ENCODE assay signal across 8 mouse cellular contexts in genomic region chr19:53066934-53067333, GRCm38 (mm10). TPM values are rescaled to one million over a fixed set of nuclear protein-coding genes. Genes with fewer than 3 reads are reported as not detected.
A peak's percentile ranks its signal among the peaks of the same experiment; 100 is the strongest.
DNase-seq lines count a peak whose midpoint lies in the region; ATAC-seq and TF ChIP-seq lines count a peak whose summit lies in the region.

No protein-coding gene starts in this region.

- WGBS in embryonic facial prominence, embryonic 13.5 days: 32% methylated on average over 10 of the region's 10 CpGs
- WGBS in limb, embryonic 15.5 days: 27% methylated on average over 10 of the region's 10 CpGs
- WGBS in forebrain, embryonic 15.5 days: 66% methylated on average over 10 of the region's 10 CpGs

- no peak for DNase-seq in ES-E14 (ENCODE audit: low read depth, low spot score)
- peak; percentile 61 for DNase-seq in heart, postnatal 25 days (ENCODE audit: low spot score)
- DNase-seq in frontal cortex, adult 2 months (ENCODE audit: extremely low spot score in 1 of 2, low spot score in 1 of 2): no peak
- DNase-seq in spleen, postnatal 10 days (ENCODE audit: low spot score in 2 of 2): no peak
- DNase-seq in ovary, postnatal 36 days (ENCODE audit: low spot score): no peak

- no peaks in the 10 kb centered on the region for H3K27me3 ChIP-seq in embryonic facial prominence, embryonic 13.5 days
- no peaks in the 10 kb centered on the region for H3K27me3 ChIP-seq in limb, embryonic 15.5 days
- H3K27me3 ChIP-seq in forebrain, embryonic 15.5 days: no peaks in the 10 kb centered on the region

- no peak overlapping the region; the same call in 1 of the 2 replicates for H3K9ac ChIP-seq in ES-E14 (ENCODE audit: insufficient read depth, low read depth, low read length, poor library complexity, severe bottlenecking)
- H3K9ac ChIP-seq in embryonic facial prominence, embryonic 13.5 days: no peak overlapping the region
- no peak overlapping the region for H3K9ac ChIP-seq in limb, embryonic 15.5 days
- no peak overlapping the region for H3K9ac ChIP-seq in forebrain, embryonic 15.5 days (replicated peaks)

- intact Hi-C loops in heart, postnatal 25 days (cut with DNase I): no loop called here

- H3K27ac ChIP-seq in ES-E14 (ENCODE audit: insufficient read depth, low read depth, low read length, poor library complexity, severe bottlenecking): no peak overlapping the region
- no peak overlapping the region for H3K27ac ChIP-seq in embryonic facial prominence, embryonic 13.5 days
- peak overlapping the region; percentile 59; the same call in 1 of the 2 replicates for H3K27ac ChIP-seq in limb, embryonic 15.5 days
- no peak overlapping the region for H3K27ac ChIP-seq in forebrain, embryonic 15.5 days (replicated peaks)

- H3K4me1 ChIP-seq in ES-E14 (ENCODE audit: control insufficient read depth in 2 of 2, insufficient read depth in 2 of 2, low read length in 2 of 2, poor library complexity in 1 of 2): peaks cover 3 to 16% of the 10 kb centered on the region in 2 experiments; a peak in 3 of 4 replicates
- H3K4me1 ChIP-seq in embryonic facial prominence, embryonic 13.5 days: peaks cover 37% of the 10 kb centered on the region
- peaks cover 37% of the 10 kb centered on the region for H3K4me1 ChIP-seq in limb, embryonic 15.5 days
- H3K4me1 ChIP-seq in forebrain, embryonic 15.5 days: peaks cover 6% of the 10 kb centered on the region

- H3K36me3 ChIP-seq in ES-E14 (ENCODE audit: control insufficient read depth, insufficient read depth, low read length, poor library complexity, severe bottlenecking): no peaks in the 10 kb centered on the region
- H3K36me3 ChIP-seq in embryonic facial prominence, embryonic 13.5 days: no peaks in the 10 kb centered on the region
- no peaks in the 10 kb centered on the region for H3K36me3 ChIP-seq in limb, embryonic 15.5 days
- H3K36me3 ChIP-seq in forebrain, embryonic 15.5 days: no peaks in the 10 kb centered on the region

- peak overlapping the region; percentile 22; the same call in 1 of the 2 replicates for H3K4me2 ChIP-seq in embryonic facial prominence, embryonic 13.5 days
- H3K4me2 ChIP-seq in limb, embryonic 15.5 days: peak overlapping the region; percentile 15
- no peak overlapping the region for H3K4me2 ChIP-seq in forebrain, embryonic 15.5 days (replicated peaks)

- no peaks in the 10 kb centered on the region for H3K9me3 ChIP-seq in ES-E14 (ENCODE audit: control insufficient read depth, insufficient read depth, low read depth, low read length)
- H3K9me3 ChIP-seq in embryonic facial prominence, embryonic 13.5 days: no peaks in the 10 kb centered on the region
- H3K9me3 ChIP-seq in limb, embryonic 15.5 days: no peaks in the 10 kb centered on the region
- H3K9me3 ChIP-seq in forebrain, embryonic 15.5 days: no peaks in the 10 kb centered on the region

- ATAC-seq in embryonic facial prominence, embryonic 13.5 days (ENCODE audit: insufficient number of reproducible peaks, insufficient read depth, low FRiP score, low TSS enrichment, low read depth): no peak
- peak; percentile 71 for ATAC-seq in limb, embryonic 15.5 days (ENCODE audit: insufficient number of reproducible peaks, low FRiP score, low TSS enrichment, low read depth)
- ATAC-seq in forebrain, embryonic 15.5 days (replicated peaks): no peak

- in situ Hi-C loops in ES-E14 (cut with MboI; ENCODE audit: low sequenced_read_pairs in 2 of 2, unreplicated experiment in 2 of 2): no loop called here

- peak overlapping the region; percentile 31 to 32; a peak in 3 of 4 replicates for H3K4me3 ChIP-seq in ES-E14 (ENCODE audit: insufficient read depth in 1 of 2, low read depth in 1 of 2, low read length in 2 of 2, poor library complexity in 1 of 2, severe bottlenecking in 1 of 2)
- no peak overlapping the region for H3K4me3 ChIP-seq in embryonic facial prominence, embryonic 13.5 days
- no peak overlapping the region for H3K4me3 ChIP-seq in limb, embryonic 15.5 days
- no peak overlapping the region for H3K4me3 ChIP-seq in forebrain, embryonic 15.5 days

TF ChIP-seq in ES-E14, 5 proteins besides CTCF, POLR2A, EP300 and RAD21:
- TF ChIP-seq MAFK (IDR thresholded peaks at IDR 0.05; ENCODE audit: insufficient read depth, low read depth, low read length) (no peak), ZC3H11A (IDR thresholded peaks at IDR 0.05; ENCODE audit: borderline replicate concordance, low read depth, low read length) (no peak), CHD2 (IDR thresholded peaks at IDR 0.05; ENCODE audit: low read depth, low read length) (no peak), HCFC1 (IDR thresholded peaks at IDR 0.05; ENCODE audit: borderline replicate concordance, insufficient read depth, low read length) (no peak), ZNF384 (IDR thresholded peaks at IDR 0.05; ENCODE audit: low read depth, low read length) (no peak)
TF ChIP-seq in ES-E14: peak in this region for 0.

RNA-seq across cellular contexts. Expression of gene Xpnpep1, which starts 26.9 kb away (rescaled TPM):
- 190 and 210 TPM in 2 replicates for total RNA-seq in ES-E14 (2012; rRNA removed)
- 134 and 146 TPM in 2 replicates for polyA plus RNA-seq in embryonic facial prominence, embryonic 13.5 days (2015; fragmentation: Nextera tagmentation; extraction: Ambion mirVana)
- total RNA-seq in heart, postnatal 25 days (2021): 10 to 100 TPM; 80.0 to 90.6 TPM
- 144 and 161 TPM in 2 replicates for polyA plus RNA-seq in limb, embryonic 15.5 days (2015; fragmentation: Nextera tagmentation; extraction: Ambion mirVana)
- polyA plus RNA-seq in frontal cortex, adult 2 months (2012; rRNA removed): 59.1 and 59.3 TPM in 2 replicates
- polyA plus RNA-seq in forebrain, embryonic 15.5 days (2015; fragmentation: Nextera tagmentation; extraction: Ambion mirVana): 130 and 136 TPM in 2 replicates

Comparison
In these comparisons a context has a peak if more than half of its experiments do, and no peak if none do; other contexts are left out.
1. H3K4me3 ChIP-seq: peak in ES-E14 (2 of 2); none in embryonic facial prominence, embryonic 13.5 days (single experiment), limb, embryonic 15.5 days (single experiment) and forebrain, embryonic 15.5 days (single experiment).